16 mouse cellular contexts compared by ENCODE assay signal in the genomic region with DNA sequence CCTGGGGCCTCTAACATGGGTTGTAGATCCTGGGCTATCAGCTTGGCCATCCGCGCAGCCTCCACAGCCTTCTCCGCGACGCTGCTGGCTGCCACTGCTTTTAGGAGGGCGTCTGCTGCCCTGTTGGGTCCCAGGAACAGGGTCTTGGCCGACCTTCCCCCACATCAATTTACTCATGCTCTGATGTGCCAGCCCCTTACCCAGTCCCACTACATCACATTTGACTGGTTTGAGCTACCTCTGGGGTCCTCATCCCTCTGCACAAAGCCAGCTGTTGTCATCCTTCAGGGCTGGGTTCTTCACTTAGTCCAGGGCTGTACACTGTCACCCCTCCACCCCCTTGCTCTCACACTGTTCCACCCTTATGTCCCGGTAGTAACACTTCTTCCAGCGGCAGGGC. TPM values are rescaled to one million over a fixed set of nuclear protein-coding genes. Genes with fewer than 3 reads are reported as not detected.
DNase-seq lines count a peak whose midpoint lies in the region; ATAC-seq lines count a peak whose summit lies in the region.
"Had no signal": no experiment of that assay in that cellular context is flagged by ENCODE, and none has a peak within 500 bp of the region (broad histone marks: within the 10 kb centered on the region; RNA-seq: fewer than 3 reads in every experiment).

No protein-coding gene starts in this region.

- no peak overlapping the region for H3K9ac ChIP-seq in forebrain, embryonic 14.5 days (ENCODE audit: low read length)
- peak overlapping the region; percentile 38; the same call in 1 of the 2 replicates for H3K9ac ChIP-seq in forebrain, embryonic 16.5 days (replicated peaks; ENCODE audit: low read depth, low read length)
- H3K9ac ChIP-seq in neural tube, embryonic 13.5 days = peak overlapping the region; percentile 45; the same call in 1 of the 2 replicates

- no peaks in the 10 kb centered on the region for H3K9me3 ChIP-seq in forebrain, embryonic 10.5 days
- H3K9me3 ChIP-seq in forebrain, embryonic 14.5 days (replicated peaks; ENCODE audit: control insufficient read depth, low read length) = no peaks in the 10 kb centered on the region
- peaks cover 6% of the 10 kb centered on the region; the same call in 1 of the 2 replicates for H3K9me3 ChIP-seq in megakaryocyte, embryonic 14.5 days
- no peaks in the 10 kb centered on the region for H3K9me3 ChIP-seq in forebrain, embryonic 16.5 days (ENCODE audit: control insufficient read depth, low read length)
- no peaks in the 10 kb centered on the region for H3K9me3 ChIP-seq in neural tube, embryonic 13.5 days

- no peaks in the 10 kb centered on the region for H3K36me3 ChIP-seq in forebrain, embryonic 10.5 days (replicated peaks)
- peaks cover 8% of the 10 kb centered on the region; the same call in 1 of the 2 replicates for H3K36me3 ChIP-seq in forebrain, embryonic 14.5 days (ENCODE audit: control insufficient read depth, insufficient read depth, low read length)
- H3K36me3 ChIP-seq in megakaryocyte, embryonic 14.5 days (replicated peaks; ENCODE audit: low read length) = peaks cover 1% of the 10 kb centered on the region
- peaks cover 3% of the 10 kb centered on the region; the same call in 1 of the 2 replicates for H3K36me3 ChIP-seq in forebrain, embryonic 16.5 days (ENCODE audit: control insufficient read depth, insufficient read depth)
- peaks cover 14% of the 10 kb centered on the region for H3K36me3 ChIP-seq in neural tube, embryonic 13.5 days

- peak overlapping the region; percentile 30; the same call in 1 of the 2 replicates for H3K4me3 ChIP-seq in forebrain, embryonic 10.5 days
- H3K4me3 ChIP-seq in forebrain, embryonic 14.5 days (ENCODE audit: low read depth, low read length) = no peak overlapping the region
- peak overlapping the region; percentile 26 for H3K4me3 ChIP-seq in megakaryocyte, embryonic 14.5 days (replicated peaks)
- H3K4me3 ChIP-seq in forebrain, embryonic 16.5 days (replicated peaks; ENCODE audit: low read length) = no peak overlapping the region
- no peak overlapping the region for H3K4me3 ChIP-seq in neural tube, embryonic 13.5 days
- H3K4me3 ChIP-seq: gastrocnemius, adult 2 months had no signal

- no peak for ATAC-seq in forebrain, embryonic 14.5 days
- ATAC-seq in megakaryocyte, adult 5-6 weeks (ENCODE audit: poor library complexity, severe bottlenecking) = no peak
- no peak for ATAC-seq in forebrain, embryonic 16.5 days
- no peak for ATAC-seq in neural tube, embryonic 13.5 days (ENCODE audit: low read depth)
- ATAC-seq in inflammation-experienced regulatory T-cells, adult 6 months = no peak
- ATAC-seq: Patski had no signal

- no peak overlapping the region for H3K4me2 ChIP-seq in forebrain, embryonic 14.5 days (ENCODE audit: low read length)
- H3K4me2 ChIP-seq in forebrain, embryonic 16.5 days (ENCODE audit: low read length) = 0 out of 2 replicates have a peak overlapping the region, but pooled peaks have one; percentile 4
- H3K4me2 ChIP-seq in neural tube, embryonic 13.5 days = no peak overlapping the region

- H3K27me3 ChIP-seq in forebrain, embryonic 10.5 days (ENCODE audit: poor library complexity, severe bottlenecking) = peaks cover 82% of the 10 kb centered on the region
- H3K27me3 ChIP-seq in forebrain, embryonic 14.5 days (replicated peaks; ENCODE audit: control insufficient read depth, insufficient read depth, low read length) = peaks cover 6% of the 10 kb centered on the region; the same call in 1 of the 2 replicates
- peaks cover 61% of the 10 kb centered on the region for H3K27me3 ChIP-seq in megakaryocyte, embryonic 14.5 days (replicated peaks)
- H3K27me3 ChIP-seq in forebrain, embryonic 16.5 days (replicated peaks; ENCODE audit: control insufficient read depth, insufficient read depth, low read length) = 0 out of 2 replicates have a peak, but pooled peaks cover 2% of the 10 kb centered on the region
- H3K27me3 ChIP-seq in neural tube, embryonic 13.5 days = peaks cover 30% of the 10 kb centered on the region

- no peak for DNase-seq in forebrain, embryonic 10.5 days (ENCODE audit: extremely low spot score, low spot score)
- DNase-seq in forebrain, embryonic 14.5 days (ENCODE audit: low spot score) = no peak
- no peak for DNase-seq in thymus, adult 18-20 months
- DNase-seq: B cell, adult 2 months; gastrocnemius, adult 2 months; layer of hippocampus, adult 9-11 months; liver; lung, adult 18-20 months; lung, postnatal 4 days; right cerebral cortex, postnatal 14 days had no signal

- H3K27ac ChIP-seq in forebrain, embryonic 10.5 days = peak overlapping the region; percentile 65; the same call in 1 of the 2 replicates
- no peak overlapping the region for H3K27ac ChIP-seq in forebrain, embryonic 14.5 days (ENCODE audit: low read depth, low read length)
- H3K27ac ChIP-seq in forebrain, embryonic 16.5 days (ENCODE audit: low read length) = peak overlapping the region; percentile 67
- H3K27ac ChIP-seq in neural tube, embryonic 13.5 days (replicated peaks) = no peak overlapping the region
- H3K27ac ChIP-seq: gastrocnemius, adult 2 months had no signal

- 44% methylated on average over 9 of the region's 9 CpGs for WGBS in forebrain, embryonic 10.5 days
- WGBS in forebrain, embryonic 14.5 days = 31% methylated on average over 9 of the region's 9 CpGs
- 42% methylated on average over 9 of the region's 9 CpGs for WGBS in forebrain, embryonic 16.5 days
- WGBS in neural tube, embryonic 13.5 days = 40% methylated on average over 9 of the region's 9 CpGs

- peaks cover 72% of the 10 kb centered on the region for H3K4me1 ChIP-seq in forebrain, embryonic 10.5 days
- H3K4me1 ChIP-seq in forebrain, embryonic 14.5 days (ENCODE audit: control insufficient read depth, insufficient read depth, low read length) = peaks cover 44% of the 10 kb centered on the region
- peaks cover 71% of the 10 kb centered on the region for H3K4me1 ChIP-seq in megakaryocyte, embryonic 14.5 days
- H3K4me1 ChIP-seq in forebrain, embryonic 16.5 days (replicated peaks; ENCODE audit: control insufficient read depth, insufficient read depth, low read length) = peaks cover 80% of the 10 kb centered on the region
- H3K4me1 ChIP-seq in neural tube, embryonic 13.5 days (replicated peaks) = peaks cover 83% of the 10 kb centered on the region

RNA-seq across cellular contexts. Expression of gene Ap1g2, which starts 3.7 kb away (rescaled TPM):
- polyA plus RNA-seq in forebrain, embryonic 10.5 days (2016; fragmentation: Nextera tagmentation; extraction: Ambion mirVana) = 16.4 and 18.5 TPM in 2 replicates
- 8.1 and 9.2 TPM in 2 replicates for polyA plus RNA-seq in forebrain, embryonic 14.5 days (2014; fragmentation: Nextera tagmentation; extraction: Ambion mirVana)
- 8.5 and 13.4 TPM in 2 replicates for polyA plus RNA-seq in megakaryocyte, embryonic 14.5 days (2012; ENCODE audit: insufficient read depth, low replicate concordance)
- total RNA-seq in megakaryocyte, adult 5-6 weeks (2015) = 43.2 and 46.7 TPM in 2 replicates
- total RNA-seq in megakaryocyte, adult 5-6 weeks (2017) = 11.8 and 18.3 TPM in 2 replicates
- 13.3 and 16.5 TPM in 2 replicates for polyA plus RNA-seq in forebrain, embryonic 16.5 days (2015; fragmentation: Nextera tagmentation; extraction: Ambion mirVana)
- 5.2 and 8.3 TPM in 2 replicates for polyA plus RNA-seq in neural tube, embryonic 13.5 days (2015; fragmentation: Nextera tagmentation; extraction: Ambion mirVana)
- polyA plus RNA-seq in inflammation-experienced regulatory T-cells, adult 6 months (2017; shearing (Covaris generic)) = 100 to 1,000 TPM; 103 to 111 (median 110) TPM

RNA-seq across cellular contexts. Expression of gene Jph4, which starts 6.7 kb away (rescaled TPM):
- 0.31 and 0.56 TPM in 2 replicates for polyA plus RNA-seq in forebrain, embryonic 10.5 days (2016; fragmentation: Nextera tagmentation; extraction: Ambion mirVana)
- polyA plus RNA-seq in forebrain, embryonic 14.5 days (2014; fragmentation: Nextera tagmentation; extraction: Ambion mirVana) = 24.1 and 28.9 TPM in 2 replicates
- 0.21 and 1.4 TPM in 2 replicates for polyA plus RNA-seq in megakaryocyte, embryonic 14.5 days (2012; ENCODE audit: insufficient read depth, low replicate concordance)
- not detected in 2 replicates for total RNA-seq in megakaryocyte, adult 5-6 weeks (2015)
- not detected in 2 replicates for total RNA-seq in megakaryocyte, adult 5-6 weeks (2017)
- 33.6 and 45.1 TPM in 2 replicates for polyA plus RNA-seq in forebrain, embryonic 16.5 days (2015; fragmentation: Nextera tagmentation; extraction: Ambion mirVana)
- polyA plus RNA-seq in neural tube, embryonic 13.5 days (2015; fragmentation: Nextera tagmentation; extraction: Ambion mirVana) = 21.1 and 21.4 TPM in 2 replicates
- not detected for polyA plus RNA-seq in inflammation-experienced regulatory T-cells, adult 6 months (2017; shearing (Covaris generic))

RNA-seq across cellular contexts. Expression of gene Thtpa, which starts 15.5 kb away (rescaled TPM):
- 30.5 and 31.4 TPM in 2 replicates for polyA plus RNA-seq in forebrain, embryonic 10.5 days (2016; fragmentation: Nextera tagmentation; extraction: Ambion mirVana)
- 44.4 and 47.2 TPM in 2 replicates for polyA plus RNA-seq in forebrain, embryonic 14.5 days (2014; fragmentation: Nextera tagmentation; extraction: Ambion mirVana)
- polyA plus RNA-seq in megakaryocyte, embryonic 14.5 days (2012; ENCODE audit: insufficient read depth, low replicate concordance) = 2.4 and 2.9 TPM in 2 replicates
- 5.4 and 6.9 TPM in 2 replicates for total RNA-seq in megakaryocyte, adult 5-6 weeks (2015)
- 5.9 and 7.2 TPM in 2 replicates for total RNA-seq in megakaryocyte, adult 5-6 weeks (2017)
- 55.2 and 56.6 TPM in 2 replicates for polyA plus RNA-seq in forebrain, embryonic 16.5 days (2015; fragmentation: Nextera tagmentation; extraction: Ambion mirVana)
- polyA plus RNA-seq in neural tube, embryonic 13.5 days (2015; fragmentation: Nextera tagmentation; extraction: Ambion mirVana) = 29.4 and 29.8 TPM in 2 replicates
- 10 to 100 TPM in 1 of 3 experiments, 1 to 10 TPM in 2; 7.8 to 12.1 (median 9.3) TPM for polyA plus RNA-seq in inflammation-experienced regulatory T-cells, adult 6 months (2017; shearing (Covaris generic))

RNA-seq across cellular contexts. Expression of gene Zfhx2, which starts 18.0 kb away (rescaled TPM):
- polyA plus RNA-seq in forebrain, embryonic 10.5 days (2016; fragmentation: Nextera tagmentation; extraction: Ambion mirVana) = 8.1 and 9.2 TPM in 2 replicates
- polyA plus RNA-seq in forebrain, embryonic 14.5 days (2014; fragmentation: Nextera tagmentation; extraction: Ambion mirVana) = 8.5 and 12.0 TPM in 2 replicates
- polyA plus RNA-seq in megakaryocyte, embryonic 14.5 days (2012; ENCODE audit: insufficient read depth, low replicate concordance) = 10.0 and 16.4 TPM in 2 replicates
- 2.0 and 2.1 TPM in 2 replicates for total RNA-seq in megakaryocyte, adult 5-6 weeks (2015)
- 1.1 and 1.3 TPM in 2 replicates for total RNA-seq in megakaryocyte, adult 5-6 weeks (2017)
- 21.5 and 32.9 TPM in 2 replicates for polyA plus RNA-seq in forebrain, embryonic 16.5 days (2015; fragmentation: Nextera tagmentation; extraction: Ambion mirVana)
- polyA plus RNA-seq in neural tube, embryonic 13.5 days (2015; fragmentation: Nextera tagmentation; extraction: Ambion mirVana) = 30.4 and 33.6 TPM in 2 replicates
- 1 to 10 TPM; 4.1 to 4.9 (median 4.2) TPM for polyA plus RNA-seq in inflammation-experienced regulatory T-cells, adult 6 months (2017; shearing (Covaris generic))

Comparison
In these comparisons a context has a peak if more than half of its experiments do, and no peak if none do; other contexts are left out.
1. H3K27ac ChIP-seq: peak in forebrain, embryonic 10.5 days (single experiment) and forebrain, embryonic 16.5 days (single experiment); none in forebrain, embryonic 14.5 days (single experiment) and neural tube, embryonic 13.5 days (single experiment).
2. H3K4me3 ChIP-seq: peak in forebrain, embryonic 10.5 days (single experiment) and megakaryocyte, embryonic 14.5 days (single experiment); none in forebrain, embryonic 14.5 days (single experiment), forebrain, embryonic 16.5 days (single experiment) and neural tube, embryonic 13.5 days (single experiment).